14 mouse cellular contexts compared by ENCODE assay signal in genomic region chr4:114876441-114876972, GRCm38 (mm10). TPM values are rescaled to one million over a fixed set of nuclear protein-coding genes. Genes with fewer than 3 reads are reported as not detected.
DNase-seq lines count a peak whose midpoint lies in the region; ATAC-seq lines count a peak whose summit lies in the region.
"Had no signal": no experiment of that assay in that cellular context is flagged by ENCODE, and none has a peak within 500 bp of the region (broad histone marks: within the 10 kb centered on the region; RNA-seq: fewer than 3 reads in every experiment).

No protein-coding gene starts in this region.

- H3K9me3 ChIP-seq in hindbrain, embryonic 15.5 days = no peaks in the 10 kb centered on the region
- no peaks in the 10 kb centered on the region for H3K9me3 ChIP-seq in hindbrain, embryonic 12.5 days (replicated peaks)
- H3K9me3 ChIP-seq in hindbrain, embryonic 16.5 days (ENCODE audit: control insufficient read depth, low read length) = no peaks in the 10 kb centered on the region
- H3K9me3 ChIP-seq: liver, embryonic 15.5 days; megakaryocyte, embryonic 14.5 days had no signal

- 30% methylated on average over 8 of the region's 8 CpGs for WGBS in hindbrain, embryonic 15.5 days
- 36% methylated on average over 8 of the region's 8 CpGs for WGBS in hindbrain, embryonic 12.5 days
- 30% methylated on average over 8 of the region's 8 CpGs for WGBS in hindbrain, embryonic 16.5 days

- DNase-seq in ovary, postnatal 36 days (ENCODE audit: low spot score) = peak; percentile 11
- no peak for DNase-seq in ovary, postnatal 10 days (ENCODE audit: low spot score)
- no peak for DNase-seq in layer of hippocampus, adult 9-11 months
- no peak for DNase-seq in layer of hippocampus, adult 11-12 months (ENCODE audit: low spot score)

- H3K4me2 ChIP-seq in hindbrain, embryonic 15.5 days = no peak overlapping the region
- H3K4me2 ChIP-seq in hindbrain, embryonic 12.5 days (replicated peaks) = no peak overlapping the region
- no peak overlapping the region for H3K4me2 ChIP-seq in hindbrain, embryonic 16.5 days (ENCODE audit: low read length)
- H3K4me2 ChIP-seq: heart, embryonic 11.5 days; liver, embryonic 15.5 days had no signal

- no peak overlapping the region for H3K4me3 ChIP-seq in hindbrain, embryonic 15.5 days
- no peak overlapping the region for H3K4me3 ChIP-seq in hindbrain, embryonic 12.5 days
- H3K4me3 ChIP-seq in hindbrain, embryonic 16.5 days (ENCODE audit: low read length) = no peak overlapping the region
- H3K4me3 ChIP-seq: layer of hippocampus, adult 2 months; liver, embryonic 15.5 days; megakaryocyte, embryonic 14.5 days had no signal

- H3K27me3 ChIP-seq in hindbrain, embryonic 15.5 days = no peaks in the 10 kb centered on the region
- no peaks in the 10 kb centered on the region for H3K27me3 ChIP-seq in hindbrain, embryonic 12.5 days
- no peaks in the 10 kb centered on the region for H3K27me3 ChIP-seq in hindbrain, embryonic 16.5 days (replicated peaks; ENCODE audit: control insufficient read depth, insufficient read depth, low read length)

- H3K9ac ChIP-seq in hindbrain, embryonic 15.5 days = no peak overlapping the region
- H3K9ac ChIP-seq in hindbrain, embryonic 12.5 days = no peak overlapping the region
- H3K9ac ChIP-seq in hindbrain, embryonic 16.5 days (ENCODE audit: low read depth, low read length) = no peak overlapping the region
- H3K9ac ChIP-seq: liver, embryonic 15.5 days had no signal

- H3K36me3 ChIP-seq in hindbrain, embryonic 15.5 days = no peaks in the 10 kb centered on the region
- no peaks in the 10 kb centered on the region for H3K36me3 ChIP-seq in hindbrain, embryonic 12.5 days
- H3K36me3 ChIP-seq in hindbrain, embryonic 16.5 days (ENCODE audit: control insufficient read depth, insufficient read depth, low read length) = no peaks in the 10 kb centered on the region
- H3K36me3 ChIP-seq: liver, embryonic 15.5 days had no signal

- ATAC-seq in hindbrain, embryonic 15.5 days (ENCODE audit: low FRiP score, low read depth) = peak; percentile 45; the same call in 1 of the 2 replicates
- ATAC-seq in hindbrain, embryonic 12.5 days (ENCODE audit: low FRiP score) = no peak
- ATAC-seq in hindbrain, embryonic 16.5 days = peak; percentile 80
- ATAC-seq: inflammation-experienced regulatory T-cells, adult 6 months had no signal

- H3K27ac ChIP-seq in hindbrain, embryonic 15.5 days (replicated peaks) = no peak overlapping the region
- no peak overlapping the region for H3K27ac ChIP-seq in hindbrain, embryonic 12.5 days
- H3K27ac ChIP-seq in hindbrain, embryonic 16.5 days (ENCODE audit: low read depth, low read length) = no peak overlapping the region
- H3K27ac ChIP-seq: layer of hippocampus, adult 2 months; liver, embryonic 15.5 days had no signal

- no peaks in the 10 kb centered on the region for H3K4me1 ChIP-seq in hindbrain, embryonic 15.5 days (replicated peaks)
- H3K4me1 ChIP-seq in hindbrain, embryonic 12.5 days = no peaks in the 10 kb centered on the region
- H3K4me1 ChIP-seq in hindbrain, embryonic 16.5 days (ENCODE audit: control insufficient read depth, insufficient read depth, low read depth, low read length) = no peaks in the 10 kb centered on the region
- H3K4me1 ChIP-seq: liver, embryonic 15.5 days; megakaryocyte, embryonic 14.5 days had no signal

RNA-seq across cellular contexts. Expression of gene Foxd2, which starts 32.2 kb away (rescaled TPM):
- polyA plus RNA-seq in hindbrain, embryonic 15.5 days (2015; fragmentation: Nextera tagmentation; extraction: Ambion mirVana) = 0.18 and 0.45 TPM in 2 replicates
- 2.2 and 2.8 TPM in 2 replicates for polyA plus RNA-seq in hindbrain, embryonic 12.5 days (2016; fragmentation: Nextera tagmentation; extraction: Ambion mirVana)
- 0.05 and 0.07 TPM in 2 replicates for polyA plus RNA-seq in hindbrain, embryonic 16.5 days (2015; fragmentation: Nextera tagmentation; extraction: Ambion mirVana)
- polyA plus RNA-seq: liver, embryonic 15.5 days had no signal

RNA-seq across cellular contexts. Expression of gene Foxe3, which starts 49.3 kb away (rescaled TPM):
- polyA plus RNA-seq in hindbrain, embryonic 15.5 days (2015; fragmentation: Nextera tagmentation; extraction: Ambion mirVana) = not detected in 2 replicates
- not detected in 2 replicates for polyA plus RNA-seq in hindbrain, embryonic 12.5 days (2016; fragmentation: Nextera tagmentation; extraction: Ambion mirVana)
- not detected in 2 replicates for polyA plus RNA-seq in hindbrain, embryonic 16.5 days (2015; fragmentation: Nextera tagmentation; extraction: Ambion mirVana)
- polyA plus RNA-seq: cortical plate, adult 2 months; heart, embryonic 11.5 days; inflammation-experienced regulatory T-cells, adult 6 months; liver, embryonic 15.5 days; neural tube, embryonic 11.5 days had no signal

RNA-seq across cellular contexts. Expression of gene Gm12830, which starts 55.0 kb away (rescaled TPM):
- not detected in 2 replicates for polyA plus RNA-seq in hindbrain, embryonic 15.5 days (2015; fragmentation: Nextera tagmentation; extraction: Ambion mirVana)
- not detected in 2 replicates for polyA plus RNA-seq in hindbrain, embryonic 12.5 days (2016; fragmentation: Nextera tagmentation; extraction: Ambion mirVana)
- polyA plus RNA-seq in hindbrain, embryonic 16.5 days (2015; fragmentation: Nextera tagmentation; extraction: Ambion mirVana) = not detected in 2 replicates
- polyA plus RNA-seq: cortical plate, adult 2 months; heart, embryonic 11.5 days; inflammation-experienced regulatory T-cells, adult 6 months; liver, embryonic 15.5 days; neural tube, embryonic 11.5 days had no signal
